Mouse (Mus musculus): ENCODE measurements around the gene Kansl3.

The Kansl3 gene

DNA sequence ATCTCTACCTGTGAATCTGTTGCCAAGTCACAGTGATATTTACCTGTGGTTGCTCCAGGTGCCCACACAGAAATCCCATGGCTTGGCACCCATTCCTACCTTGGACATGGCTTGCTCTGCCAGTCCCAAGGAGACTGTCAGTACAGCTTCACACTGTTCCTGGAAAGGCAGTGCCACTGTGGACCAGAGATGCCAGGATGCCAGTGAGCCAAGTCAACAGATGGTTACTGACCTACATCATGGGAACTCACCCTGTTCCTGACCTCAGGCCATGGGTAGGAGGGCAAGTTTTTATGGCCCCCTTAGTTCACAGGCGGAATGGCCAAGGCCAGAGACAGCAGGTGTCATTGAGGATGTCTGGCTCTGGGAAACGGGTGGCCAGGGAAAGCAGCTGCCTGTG lies 47.8 kb downstream of the Kansl3 start:
- DNase-seq: no peak

- no peak for DNase-seq
Measured at GRCm38 (mm10) chr1:36315776-36316100, 53.2 kb downstream of the Kansl3 start.

- no peak for DNase-seq
Measured at GRCm38 (mm10) chr1:36314959-36315775, 53.8 kb downstream of the Kansl3 start.

- DNase-seq: peak in 1 of 2 experiments; percentile 35
Measured at GRCm38 (mm10) chr1:36309498-36309901, 59.5 kb downstream of the Kansl3 start.

GRCm38 (mm10) chr1:36308966-36309475 lies 60.0 kb downstream of the Kansl3 start:
- DNase-seq: no peak

GRCm38 (mm10) chr1:36308451-36308901 lies 60.5 kb downstream of the Kansl3 start:
- DNase-seq: peak in 1 of 2 experiments; percentile 42

DNA sequence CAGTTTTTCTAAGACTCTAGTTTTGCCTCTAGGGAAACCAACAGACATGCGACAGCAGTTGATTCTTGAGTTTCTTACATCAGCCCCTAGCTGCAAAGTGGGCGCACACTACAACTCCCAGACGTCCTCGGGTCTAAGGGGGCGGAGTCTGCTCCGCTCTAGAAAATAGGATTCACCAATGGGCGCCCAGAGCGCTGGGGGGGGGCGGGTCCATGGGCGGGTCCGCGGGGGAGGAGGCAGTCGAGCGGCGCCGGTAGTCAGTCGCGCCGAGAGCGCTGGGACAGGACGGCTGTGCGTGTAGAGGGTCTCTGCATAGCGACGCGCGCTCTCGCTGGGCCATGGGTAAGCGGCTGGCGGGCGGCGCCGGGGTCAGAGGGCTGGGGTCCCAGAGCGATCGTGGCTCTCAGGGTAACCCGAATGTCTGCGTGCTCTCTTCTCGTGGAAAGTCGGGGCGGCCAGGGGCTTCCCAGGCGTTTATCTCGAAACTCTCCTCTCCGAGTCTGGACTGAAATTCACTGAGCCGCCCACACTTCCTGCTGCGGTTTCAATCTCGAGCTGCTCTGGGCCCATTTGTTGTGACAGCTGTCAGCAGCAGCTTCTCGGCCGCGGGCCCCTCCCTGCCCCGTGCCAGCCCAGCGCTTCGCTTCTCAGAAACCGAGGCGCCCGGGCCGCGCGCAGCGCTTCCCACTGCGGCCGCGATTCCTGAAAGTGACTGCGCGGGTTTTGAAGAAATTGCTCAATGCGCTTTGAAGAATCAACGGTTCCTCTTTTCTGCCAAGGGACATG lies 61.3 kb downstream of the Kansl3 start, which contains the start of gene Arid5a:
Gene Arid5a, plus strand, starts transcription at position 239 of the 786 bp plus-strand sequence.
- DNase-seq: peak; percentile 89 to 93

GRCm38 (mm10) chr1:36307121-36307494 lies 61.9 kb downstream of the Kansl3 start:
- DNase-seq: no peak

DNA sequence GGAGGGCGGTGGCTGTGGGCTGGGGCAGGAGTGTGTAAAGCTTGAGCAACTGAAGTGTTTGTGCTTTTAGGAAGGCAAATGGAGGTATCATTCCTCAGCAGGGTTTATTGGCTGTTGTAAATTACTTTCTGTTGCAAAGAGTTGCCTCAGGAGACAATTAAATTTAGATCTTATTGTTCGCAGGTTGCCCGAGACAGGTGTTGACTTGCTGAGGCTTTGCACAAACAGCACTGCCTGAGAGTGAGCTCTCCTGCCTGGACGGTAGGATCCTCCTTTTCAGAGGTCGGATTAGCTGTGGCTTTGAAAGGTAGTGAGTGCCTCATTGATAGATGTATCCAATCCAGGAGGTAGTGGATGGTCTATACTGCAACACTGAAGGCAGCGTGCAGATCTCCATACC lies 62.9 kb downstream of the Kansl3 start:
- DNase-seq: no peak

DNA sequence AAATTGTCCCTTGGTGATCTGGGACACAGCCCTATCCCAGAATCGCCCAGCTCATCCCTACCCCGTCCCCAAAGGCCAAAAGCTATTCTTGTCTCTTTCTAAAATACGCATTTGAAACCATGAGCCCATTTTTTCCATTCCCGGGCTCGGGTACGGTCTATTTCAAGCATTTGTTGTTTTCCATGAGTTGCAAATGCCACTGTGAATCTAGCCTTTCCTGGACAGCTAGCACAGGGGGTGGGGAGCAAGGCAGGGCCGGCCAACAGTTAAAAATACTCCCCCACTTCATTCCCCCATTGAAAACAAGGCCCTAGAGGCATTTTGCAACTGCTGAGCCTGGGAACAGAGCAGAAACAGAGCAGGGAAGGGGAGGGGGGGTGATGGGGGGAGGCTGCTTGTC lies 64.2 kb downstream of the Kansl3 start:
- DNase-seq: no peak

DNA sequence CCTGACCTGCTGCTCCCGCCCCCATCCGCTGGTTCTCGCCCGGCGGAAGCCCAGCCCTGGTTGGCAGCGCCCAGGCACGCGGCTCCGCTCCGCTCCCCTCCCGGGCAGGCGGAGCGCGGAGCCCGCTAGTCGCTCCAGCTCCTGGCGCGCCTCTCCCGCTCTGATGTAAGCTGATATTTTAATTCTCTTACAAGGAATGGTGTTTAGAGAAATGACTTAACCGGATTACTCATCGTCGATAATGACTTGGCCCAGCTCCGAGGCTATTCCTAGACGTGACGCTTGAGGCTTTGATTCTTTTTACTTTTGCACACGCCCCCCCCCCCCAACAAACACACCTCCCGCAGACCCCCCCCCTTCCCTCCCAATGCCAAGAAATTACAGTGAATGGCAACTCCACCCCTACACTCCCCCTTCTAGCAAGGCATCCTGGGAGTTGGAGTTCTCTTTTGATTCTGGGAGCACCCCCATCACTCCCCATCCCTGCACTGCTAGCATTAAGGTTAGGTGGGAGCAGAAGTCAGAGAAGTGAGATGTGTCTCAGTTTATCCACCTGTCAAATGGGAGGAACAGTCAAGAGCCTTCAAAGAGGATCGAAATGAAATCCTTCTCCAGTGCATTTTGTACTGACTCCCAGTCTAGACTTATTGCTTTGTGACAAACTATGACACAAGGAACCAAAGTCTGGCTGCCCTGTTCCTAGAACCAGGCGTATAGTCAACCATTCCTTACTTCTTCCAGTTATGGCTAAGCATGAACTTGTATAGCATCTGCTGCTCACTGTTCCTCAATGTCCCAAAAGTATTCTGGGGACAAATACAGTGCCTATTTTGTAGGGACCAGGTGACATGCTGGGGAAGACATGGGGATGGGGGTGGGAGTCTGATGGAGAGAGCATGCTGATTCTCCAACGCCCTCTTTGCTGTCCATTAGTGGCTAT lies 65.3 kb downstream of the Kansl3 start:
- DNase-seq: peak in 1 of 2 experiments; percentile 30

DNA sequence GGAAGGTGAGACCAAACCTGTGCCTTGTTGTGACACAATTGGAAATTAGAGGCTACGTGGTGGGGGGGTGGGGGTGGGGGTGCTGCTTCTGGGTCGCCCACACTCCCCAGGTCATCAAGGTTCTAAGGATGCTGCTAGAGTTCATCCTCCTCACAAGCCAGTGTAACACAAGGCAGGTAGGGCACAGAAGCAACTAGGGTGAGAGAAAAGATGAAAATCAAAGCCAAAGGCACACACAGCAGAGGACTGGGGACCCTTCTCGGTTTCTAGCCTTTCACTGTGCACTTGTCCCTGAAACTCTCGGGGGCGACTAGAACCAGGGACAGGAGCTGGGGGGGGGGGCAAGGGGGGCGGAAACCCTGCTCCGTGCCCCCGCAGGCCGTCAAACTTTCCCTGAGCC lies 66.0 kb downstream of the Kansl3 start:
- no peak for DNase-seq

- DNase-seq: no peak
Measured at GRCm38 (mm10) chr1:36302273-36302672, 66.7 kb downstream of the Kansl3 start.

- DNase-seq: no peak
Measured at GRCm38 (mm10) chr1:36300486-36300885, 68.5 kb downstream of the Kansl3 start.

DNA sequence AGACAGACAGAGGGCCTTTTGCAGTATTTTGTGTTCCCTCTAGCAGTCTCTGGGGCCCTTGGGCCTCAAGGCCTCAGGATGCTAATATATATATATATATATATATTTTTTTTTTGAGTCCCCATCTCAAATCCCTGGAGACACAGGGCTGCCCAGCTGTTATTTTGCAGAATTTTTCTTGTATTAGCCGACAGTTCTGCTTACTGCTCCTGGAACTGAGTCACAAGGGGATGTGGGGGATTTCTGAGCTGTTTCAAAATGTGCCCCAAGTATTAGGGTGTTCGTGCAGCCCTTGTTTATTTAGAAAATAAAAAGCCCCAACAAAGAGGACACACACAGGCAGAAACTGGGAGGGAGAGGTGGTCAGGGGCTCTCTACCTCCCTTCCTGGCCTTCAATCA lies 69.3 kb downstream of the Kansl3 start:
- DNase-seq: no peak

GRCm38 (mm10) chr1:36299126-36299525 lies 69.9 kb downstream of the Kansl3 start:
- DNase-seq: no peak

- DNase-seq: no peak
Measured at GRCm38 (mm10) chr1:36298107-36298506, 70.9 kb downstream of the Kansl3 start.

GRCm38 (mm10) chr1:36296466-36297149 lies 72.4 kb downstream of the Kansl3 start:
- DNase-seq: no peak

- DNase-seq: peak in 1 of 2 experiments; percentile 59
Measured at GRCm38 (mm10) chr1:36294402-36294801, 74.6 kb downstream of the Kansl3 start.

DNA sequence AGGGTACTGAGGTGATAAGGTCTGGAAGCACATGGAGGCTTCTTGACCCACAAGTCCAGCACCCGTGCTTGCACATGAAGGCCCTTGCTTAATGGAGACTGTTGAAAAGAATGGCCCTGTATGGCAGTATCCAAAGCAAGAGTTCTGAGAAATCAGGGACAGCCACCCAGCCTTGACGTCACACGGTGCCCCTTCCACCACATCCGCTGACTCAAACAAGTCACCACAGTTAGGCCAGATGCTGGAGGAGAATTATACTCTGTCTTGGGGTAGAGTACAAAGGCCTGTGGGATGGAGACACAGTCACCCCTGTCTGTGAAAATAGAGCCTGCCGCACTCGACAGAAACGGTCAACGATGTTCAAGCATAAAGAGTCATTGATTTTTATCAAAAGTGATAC lies 75.5 kb downstream of the Kansl3 start:
- no peak for DNase-seq

All from thymus, adult 18-20 months (tissue).